Mouse (Mus musculus): Measurements from ENCODE around the gene Dennd1b. TPM values are rescaled to one million over a fixed set of nuclear protein-coding genes. Genes with fewer than 3 reads are reported as not detected.

Dennd1b gene
- total RNA-seq, 1 experiment, result 17.6 TPM

DNA sequence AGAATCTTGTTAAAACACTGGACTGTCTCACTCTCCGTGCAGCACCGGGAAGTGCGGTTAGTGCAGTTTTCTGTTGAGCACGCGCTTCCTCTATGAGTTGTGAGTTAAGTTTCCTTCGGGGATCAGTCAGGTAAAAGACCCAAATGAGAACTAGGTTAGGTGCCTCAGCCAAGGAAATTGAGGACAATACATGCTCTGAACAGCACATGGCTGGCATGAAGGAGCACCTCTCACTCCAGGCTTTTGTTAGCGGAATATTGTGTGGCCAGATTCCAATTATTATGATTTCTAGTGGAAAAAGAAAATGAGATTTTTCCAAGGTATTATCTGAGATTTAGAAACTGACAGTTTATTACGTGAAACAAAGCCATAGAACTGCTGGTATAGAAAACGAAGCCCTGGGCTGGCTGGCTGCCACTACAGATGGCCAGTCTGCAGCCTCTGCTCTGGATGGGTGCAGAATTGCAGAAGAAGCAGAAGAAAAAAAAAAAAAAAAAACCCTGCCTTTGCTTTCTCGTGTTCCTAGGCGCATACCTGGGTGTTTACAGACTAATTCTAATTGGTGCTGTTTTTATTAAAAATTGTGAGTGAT is 86.7 kb downstream of the Dennd1b start:
- DNase-seq (ENCODE audit: low read depth, low spot score), result no peak
- H3K9ac ChIP-seq (ENCODE audit: insufficient read depth, low read depth, low read length, poor library complexity, severe bottlenecking), result no peak overlapping the region
- in situ Hi-C loops (cut with MboI; ENCODE audit: low sequenced_read_pairs in 2 of 2, unreplicated experiment in 2 of 2), result no loop called here
- no peaks in the 10 kb centered on the region for H3K9me3 ChIP-seq (ENCODE audit: control insufficient read depth, insufficient read depth, low read depth, low read length)
- H3K27ac ChIP-seq (ENCODE audit: insufficient read depth, low read depth, low read length, poor library complexity, severe bottlenecking), result no peak overlapping the region
- H3K4me1 ChIP-seq (ENCODE audit: control insufficient read depth in 2 of 2, insufficient read depth in 2 of 2, low read length in 2 of 2, poor library complexity in 1 of 2), result no peaks in the 10 kb centered on the region
- TF ChIP-seq MAFK (IDR thresholded peaks at IDR 0.05; ENCODE audit: insufficient read depth, low read depth, low read length) (no peak), CHD2 (IDR thresholded peaks at IDR 0.05; ENCODE audit: low read depth, low read length) (no peak), HCFC1 (IDR thresholded peaks at IDR 0.05; ENCODE audit: borderline replicate concordance, insufficient read depth, low read length) (no peak)
- no peak overlapping the region for H3K4me3 ChIP-seq (ENCODE audit: insufficient read depth in 1 of 2, low read depth in 1 of 2, low read length in 2 of 2, poor library complexity in 1 of 2, severe bottlenecking in 1 of 2)
- no peaks in the 10 kb centered on the region for H3K36me3 ChIP-seq (ENCODE audit: control insufficient read depth, insufficient read depth, low read length, poor library complexity, severe bottlenecking)

DNA sequence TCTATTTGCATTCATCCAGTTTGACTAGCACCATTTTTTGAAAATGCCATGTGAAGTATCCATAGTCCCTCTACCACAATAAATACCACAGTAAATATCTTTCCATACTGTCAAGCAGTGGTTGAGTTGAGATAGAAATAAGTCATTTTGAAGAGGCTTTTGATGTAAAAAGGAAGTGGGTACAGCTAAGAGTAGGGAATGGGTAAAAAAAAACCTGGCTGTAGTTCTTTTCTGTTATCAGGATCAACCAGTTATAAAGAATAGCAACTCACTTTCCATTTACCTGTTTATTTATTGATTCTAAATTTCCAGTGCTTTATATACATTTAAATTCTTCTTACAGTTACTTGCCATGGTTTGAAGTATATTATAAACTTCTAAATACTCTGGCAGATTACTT is 89.8 kb downstream of the Dennd1b start:
- in situ Hi-C loops (cut with MboI; ENCODE audit: low sequenced_read_pairs in 2 of 2, unreplicated experiment in 2 of 2), result no loop called here
- no peak overlapping the region for H3K4me3 ChIP-seq (ENCODE audit: insufficient read depth in 1 of 2, low read depth in 1 of 2, low read length in 2 of 2, poor library complexity in 1 of 2, severe bottlenecking in 1 of 2)
- no peak overlapping the region for H3K27ac ChIP-seq (ENCODE audit: insufficient read depth, low read depth, low read length, poor library complexity, severe bottlenecking)
- H3K4me1 ChIP-seq (ENCODE audit: control insufficient read depth in 2 of 2, insufficient read depth in 2 of 2, low read length in 2 of 2, poor library complexity in 1 of 2), result no peaks in the 10 kb centered on the region
- no peak for DNase-seq (ENCODE audit: low read depth, low spot score)
- no peaks in the 10 kb centered on the region; the same call in 1 of the 2 replicates for H3K36me3 ChIP-seq (ENCODE audit: control insufficient read depth, insufficient read depth, low read length, poor library complexity, severe bottlenecking)
- H3K9ac ChIP-seq (ENCODE audit: insufficient read depth, low read depth, low read length, poor library complexity, severe bottlenecking), result no peak overlapping the region
- TF ChIP-seq ZC3H11A (IDR thresholded peaks at IDR 0.05; ENCODE audit: borderline replicate concordance, low read depth, low read length) (no peak), MAFK (IDR thresholded peaks at IDR 0.05; ENCODE audit: insufficient read depth, low read depth, low read length) (no peak), CHD2 (IDR thresholded peaks at IDR 0.05; ENCODE audit: low read depth, low read length) (no peak), ZNF384 (IDR thresholded peaks at IDR 0.05; ENCODE audit: low read depth, low read length) (no peak), HCFC1 (IDR thresholded peaks at IDR 0.05; ENCODE audit: borderline replicate concordance, insufficient read depth, low read length) (no peak)
- no peaks in the 10 kb centered on the region for H3K9me3 ChIP-seq (ENCODE audit: control insufficient read depth, insufficient read depth, low read depth, low read length)

DNA sequence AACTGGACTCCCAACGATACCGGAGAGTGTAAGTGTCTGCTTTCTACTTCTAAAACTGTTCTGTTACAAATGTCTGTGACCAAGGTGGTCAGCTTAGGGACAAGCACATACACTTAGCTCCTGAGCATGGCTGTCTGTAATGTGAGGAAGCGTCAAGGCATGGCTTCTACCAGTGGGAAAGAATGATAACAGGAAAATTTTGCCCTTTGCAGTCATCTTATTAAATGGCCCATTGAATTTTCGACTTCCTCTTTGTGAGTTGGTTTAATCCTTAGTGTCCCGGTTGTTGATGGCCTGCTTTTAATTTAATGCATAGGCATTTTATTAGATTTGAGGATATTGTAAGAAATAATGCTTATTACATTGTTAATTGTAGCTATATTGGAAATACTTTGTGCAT is 97.1 kb downstream of the Dennd1b start:
- no peak for DNase-seq (ENCODE audit: low read depth, low spot score)
- TF ChIP-seq CHD2 (IDR thresholded peaks at IDR 0.05; ENCODE audit: low read depth, low read length) (no peak), HCFC1 (IDR thresholded peaks at IDR 0.05; ENCODE audit: borderline replicate concordance, insufficient read depth, low read length) (no peak), ZC3H11A (IDR thresholded peaks at IDR 0.05; ENCODE audit: borderline replicate concordance, low read depth, low read length) (no peak), MAFK (IDR thresholded peaks at IDR 0.05; ENCODE audit: insufficient read depth, low read depth, low read length) (no peak), ZNF384 (IDR thresholded peaks at IDR 0.05; ENCODE audit: low read depth, low read length) (no peak)
- H3K9me3 ChIP-seq (ENCODE audit: control insufficient read depth, insufficient read depth, low read depth, low read length), result no peaks in the 10 kb centered on the region
- in situ Hi-C loops (cut with MboI; ENCODE audit: low sequenced_read_pairs in 2 of 2, unreplicated experiment in 2 of 2), result no loop called here
- no peaks in the 10 kb centered on the region for H3K4me1 ChIP-seq (ENCODE audit: control insufficient read depth in 2 of 2, insufficient read depth in 2 of 2, low read length in 2 of 2, poor library complexity in 1 of 2)
- no peak overlapping the region for H3K9ac ChIP-seq (ENCODE audit: insufficient read depth, low read depth, low read length, poor library complexity, severe bottlenecking)
- H3K27ac ChIP-seq (ENCODE audit: insufficient read depth, low read depth, low read length, poor library complexity, severe bottlenecking), result no peak overlapping the region
- H3K36me3 ChIP-seq (ENCODE audit: control insufficient read depth, insufficient read depth, low read length, poor library complexity, severe bottlenecking), result no peaks in the 10 kb centered on the region; the same call in 1 of the 2 replicates
- no peak overlapping the region for H3K4me3 ChIP-seq (ENCODE audit: insufficient read depth in 1 of 2, low read depth in 1 of 2, low read length in 2 of 2, poor library complexity in 1 of 2, severe bottlenecking in 1 of 2)

DNA sequence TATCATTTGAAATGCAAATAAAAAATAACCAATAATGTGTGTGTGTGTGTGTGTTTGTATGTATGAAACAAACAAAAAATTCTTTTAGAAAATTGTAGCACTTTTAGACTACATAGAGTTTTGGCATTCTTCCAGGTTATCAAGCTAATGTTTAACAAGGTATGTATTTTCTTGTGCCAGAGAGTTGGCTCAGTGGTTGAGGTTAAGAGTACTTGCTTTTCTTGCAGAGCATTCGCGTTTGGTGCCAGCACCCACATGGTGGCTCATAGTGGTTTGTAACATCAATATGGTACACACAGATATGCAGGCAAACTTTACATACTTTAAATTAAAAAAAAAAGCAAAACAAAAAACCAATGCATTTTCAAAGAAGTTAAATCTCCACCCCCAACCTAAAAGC is 101.5 kb downstream of the Dennd1b start:
- TF ChIP-seq HCFC1 (IDR thresholded peaks at IDR 0.05; ENCODE audit: borderline replicate concordance, insufficient read depth, low read length), result no peak
- TF ChIP-seq MAFK (IDR thresholded peaks at IDR 0.05; ENCODE audit: insufficient read depth, low read depth, low read length), result no peak
- TF ChIP-seq ZC3H11A (IDR thresholded peaks at IDR 0.05; ENCODE audit: borderline replicate concordance, low read depth, low read length), result no peak
- no peak for TF ChIP-seq CHD2 (IDR thresholded peaks at IDR 0.05; ENCODE audit: low read depth, low read length)
- TF ChIP-seq ZNF384 (IDR thresholded peaks at IDR 0.05; ENCODE audit: low read depth, low read length), result no peak
- Histone ChIP-seq H3K4me3 (ENCODE audit: insufficient read depth in 1 of 2, low read depth in 1 of 2, low read length in 2 of 2, poor library complexity in 1 of 2, severe bottlenecking in 1 of 2) (no peak overlapping the region), H3K9ac (ENCODE audit: insufficient read depth, low read depth, low read length, poor library complexity, severe bottlenecking) (no peak overlapping the region), H3K27ac (ENCODE audit: insufficient read depth, low read depth, low read length, poor library complexity, severe bottlenecking) (no peak overlapping the region), H3K36me3 (ENCODE audit: control insufficient read depth, insufficient read depth, low read length, poor library complexity, severe bottlenecking) (no peaks in the 10 kb centered on the region), H3K4me1 (ENCODE audit: control insufficient read depth in 2 of 2, insufficient read depth in 2 of 2, low read length in 2 of 2, poor library complexity in 1 of 2) (no peaks in the 10 kb centered on the region), H3K9me3 (ENCODE audit: control insufficient read depth, insufficient read depth, low read depth, low read length) (no peaks in the 10 kb centered on the region)
- in situ Hi-C loops (cut with MboI; ENCODE audit: low sequenced_read_pairs in 2 of 2, unreplicated experiment in 2 of 2), result no loop called here
- DNase-seq (ENCODE audit: low read depth, low spot score), result no peak

- no peak for DNase-seq (ENCODE audit: low read depth, low spot score)
- no peak overlapping the region for H3K27ac ChIP-seq (ENCODE audit: insufficient read depth, low read depth, low read length, poor library complexity, severe bottlenecking)
- H3K4me1 ChIP-seq (ENCODE audit: control insufficient read depth in 2 of 2, insufficient read depth in 2 of 2, low read length in 2 of 2, poor library complexity in 1 of 2), result no peaks in the 10 kb centered on the region
- TF ChIP-seq MAFK (IDR thresholded peaks at IDR 0.05; ENCODE audit: insufficient read depth, low read depth, low read length) (no peak), HCFC1 (IDR thresholded peaks at IDR 0.05; ENCODE audit: borderline replicate concordance, insufficient read depth, low read length) (no peak), CHD2 (IDR thresholded peaks at IDR 0.05; ENCODE audit: low read depth, low read length) (no peak), ZNF384 (IDR thresholded peaks at IDR 0.05; ENCODE audit: low read depth, low read length) (no peak), ZC3H11A (IDR thresholded peaks at IDR 0.05; ENCODE audit: borderline replicate concordance, low read depth, low read length) (no peak)
- H3K4me3 ChIP-seq (ENCODE audit: insufficient read depth in 1 of 2, low read depth in 1 of 2, low read length in 2 of 2, poor library complexity in 1 of 2, severe bottlenecking in 1 of 2), result no peak overlapping the region
- in situ Hi-C loops (cut with MboI; ENCODE audit: low sequenced_read_pairs in 2 of 2, unreplicated experiment in 2 of 2), result no loop called here
- H3K36me3 ChIP-seq (ENCODE audit: control insufficient read depth, insufficient read depth, low read length, poor library complexity, severe bottlenecking), result no peaks in the 10 kb centered on the region
- no peaks in the 10 kb centered on the region for H3K9me3 ChIP-seq (ENCODE audit: control insufficient read depth, insufficient read depth, low read depth, low read length)
- H3K9ac ChIP-seq (ENCODE audit: insufficient read depth, low read depth, low read length, poor library complexity, severe bottlenecking), result no peak overlapping the region
Measured at GRCm38 (mm10) chr1:139067210-139067609, 104.0 kb downstream of the Dennd1b start.

All from ES-E14 (cell line).